9 mouse cellular contexts compared by ENCODE assay signal in genomic region chr7:4993999-4994788, GRCm38 (mm10). TPM values are rescaled to one million over a fixed set of nuclear protein-coding genes. Genes with fewer than 3 reads are reported as not detected.
A peak's percentile ranks its signal among the peaks of the same experiment; 100 is the strongest.
DNase-seq lines count a peak whose midpoint lies in the region; ATAC-seq lines count a peak whose summit lies in the region.
"Had no signal": no experiment of that assay in that cellular context is flagged by ENCODE, and none has a peak within 500 bp of the region (broad histone marks: within the 10 kb centered on the region; RNA-seq: fewer than 3 reads in every experiment).

No protein-coding gene starts in this region.

- H3K36me3 ChIP-seq in kidney, embryonic 14.5 days (ENCODE audit: control insufficient read depth, insufficient read depth, low read length) = peaks cover 19% of the 10 kb centered on the region
- peaks cover 42% of the 10 kb centered on the region for H3K36me3 ChIP-seq in forebrain, embryonic 13.5 days (ENCODE audit: poor library complexity, severe bottlenecking)
- H3K36me3 ChIP-seq in midbrain, embryonic 11.5 days (ENCODE audit: control insufficient read depth, insufficient read depth, low read length) = peaks cover 10% of the 10 kb centered on the region

- H3K27ac ChIP-seq in kidney, embryonic 14.5 days (ENCODE audit: low read depth, low read length) = no peak overlapping the region
- no peak overlapping the region for H3K27ac ChIP-seq in forebrain, embryonic 13.5 days
- H3K27ac ChIP-seq in midbrain, embryonic 11.5 days (ENCODE audit: low read depth, low read length) = no peak overlapping the region

- peaks cover 8% of the 10 kb centered on the region; the same call in 1 of the 2 replicates for H3K27me3 ChIP-seq in kidney, embryonic 14.5 days (ENCODE audit: control insufficient read depth, insufficient read depth, low read length)
- peaks cover 17% of the 10 kb centered on the region for H3K27me3 ChIP-seq in forebrain, embryonic 13.5 days
- H3K27me3 ChIP-seq in midbrain, embryonic 11.5 days (ENCODE audit: control insufficient read depth, insufficient read depth, low read length) = peaks cover 18% of the 10 kb centered on the region

- WGBS in kidney, embryonic 14.5 days = 52% methylated on average over 59 of the region's 59 CpGs
- 54% methylated on average over 58 of the region's 59 CpGs for WGBS in forebrain, embryonic 13.5 days
- WGBS in midbrain, embryonic 11.5 days = 47% methylated on average over 59 of the region's 59 CpGs

- H3K4me2 ChIP-seq in kidney, embryonic 14.5 days (replicated peaks; ENCODE audit: low read depth, low read length) = peak overlapping the region; percentile 65; the same call in 1 of the 2 replicates
- H3K4me2 ChIP-seq in forebrain, embryonic 13.5 days = peak overlapping the region; percentile 89
- peak overlapping the region; percentile 12 for H3K4me2 ChIP-seq in midbrain, embryonic 11.5 days

- peak overlapping the region; percentile 18; the same call in 1 of the 2 replicates for H3K9ac ChIP-seq in kidney, embryonic 14.5 days (ENCODE audit: low read depth, low read length)
- peak overlapping the region; percentile 89 for H3K9ac ChIP-seq in forebrain, embryonic 13.5 days
- H3K9ac ChIP-seq in midbrain, embryonic 11.5 days (ENCODE audit: low read length) = peak overlapping the region; percentile 0; the same call in 1 of the 2 replicates

- peak overlapping the region; percentile 9 for H3K4me3 ChIP-seq in kidney, embryonic 14.5 days (ENCODE audit: low read length)
- H3K4me3 ChIP-seq in forebrain, embryonic 13.5 days = peak overlapping the region; percentile 78
- peak overlapping the region; percentile 74 for H3K4me3 ChIP-seq in midbrain, embryonic 11.5 days (ENCODE audit: low read depth, low read length)

- H3K9me3 ChIP-seq in kidney, embryonic 14.5 days (ENCODE audit: control insufficient read depth, low read length) = peaks cover 17% of the 10 kb centered on the region
- no peaks in the 10 kb centered on the region for H3K9me3 ChIP-seq in forebrain, embryonic 13.5 days (replicated peaks)
- H3K9me3 ChIP-seq in midbrain, embryonic 11.5 days (ENCODE audit: control insufficient read depth, low read length) = no peaks in the 10 kb centered on the region

- no peak for DNase-seq in kidney, adult 9 months
- peak; percentile 33 to 42 for DNase-seq in cerebellum, postnatal 10 days
- DNase-seq in midbrain, embryonic 11.5 days (ENCODE audit: low spot score, missing footprints) = peak; percentile 89
- DNase-seq in Muller cell, postnatal 12 days (ENCODE audit: inconsistent ontology term) = no peak
- no peak for DNase-seq in embryo, embryonic 10.5 days (ENCODE audit: low spot score)
- no peak for DNase-seq in retina, embryonic 14.5 days (ENCODE audit: low spot score)
- DNase-seq: retina, postnatal 1 day had no signal

- H3K4me1 ChIP-seq in kidney, embryonic 14.5 days (ENCODE audit: control insufficient read depth, insufficient read depth, low read length) = peaks cover 13% of the 10 kb centered on the region; the same call in 1 of the 2 replicates
- peaks cover 35% of the 10 kb centered on the region for H3K4me1 ChIP-seq in forebrain, embryonic 13.5 days
- peaks cover 20% of the 10 kb centered on the region for H3K4me1 ChIP-seq in midbrain, embryonic 11.5 days (ENCODE audit: control insufficient read depth, insufficient read depth, low read length)

- ATAC-seq in kidney, embryonic 14.5 days (ENCODE audit: low FRiP score, low TSS enrichment) = no peak
- ATAC-seq in forebrain, embryonic 13.5 days = no peak
- no peak for ATAC-seq in midbrain, embryonic 11.5 days (ENCODE audit: low FRiP score)

RNA-seq across cellular contexts. Expression of gene Zfp579, which starts 1.8 kb away (rescaled TPM):
- polyA plus RNA-seq in kidney, embryonic 14.5 days (2014; fragmentation: Nextera tagmentation; extraction: Ambion mirVana) = 36.6 and 41.6 TPM in 2 replicates
- 51.2 and 56.5 TPM in 2 replicates for polyA plus RNA-seq in forebrain, embryonic 13.5 days (2015; fragmentation: Nextera tagmentation; extraction: Ambion mirVana)
- polyA plus RNA-seq in midbrain, embryonic 11.5 days (2014; fragmentation: Nextera tagmentation; extraction: Ambion mirVana) = 41.1 and 41.7 TPM in 2 replicates

RNA-seq across cellular contexts. Expression of gene Zfp524, which starts 20.0 kb away (rescaled TPM):
- polyA plus RNA-seq in kidney, embryonic 14.5 days (2014; fragmentation: Nextera tagmentation; extraction: Ambion mirVana) = 11.7 and 12.3 TPM in 2 replicates
- polyA plus RNA-seq in forebrain, embryonic 13.5 days (2015; fragmentation: Nextera tagmentation; extraction: Ambion mirVana) = 9.1 and 10.4 TPM in 2 replicates
- 7.6 and 9.2 TPM in 2 replicates for polyA plus RNA-seq in midbrain, embryonic 11.5 days (2014; fragmentation: Nextera tagmentation; extraction: Ambion mirVana)

RNA-seq across cellular contexts. Expression of gene Fiz1, which starts 20.3 kb away (rescaled TPM):
- polyA plus RNA-seq in kidney, embryonic 14.5 days (2014; fragmentation: Nextera tagmentation; extraction: Ambion mirVana) = 46.5 and 48.6 TPM in 2 replicates
- polyA plus RNA-seq in forebrain, embryonic 13.5 days (2015; fragmentation: Nextera tagmentation; extraction: Ambion mirVana) = 46.6 and 51.2 TPM in 2 replicates
- polyA plus RNA-seq in midbrain, embryonic 11.5 days (2014; fragmentation: Nextera tagmentation; extraction: Ambion mirVana) = 42.4 and 49.4 TPM in 2 replicates

RNA-seq across cellular contexts. Expression of gene Gm44973, which starts 21.1 kb away (rescaled TPM):
- 1.1 and 3.4 TPM in 2 replicates for polyA plus RNA-seq in kidney, embryonic 14.5 days (2014; fragmentation: Nextera tagmentation; extraction: Ambion mirVana)
- polyA plus RNA-seq in forebrain, embryonic 13.5 days (2015; fragmentation: Nextera tagmentation; extraction: Ambion mirVana) = 1.5 and 2.1 TPM in 2 replicates
- 0.34 TPM in 1 of 2 replicates, not detected in the other for polyA plus RNA-seq in midbrain, embryonic 11.5 days (2014; fragmentation: Nextera tagmentation; extraction: Ambion mirVana)

RNA-seq across cellular contexts. Expression of gene Sbk3, which starts 23.2 kb away (rescaled TPM):
- polyA plus RNA-seq in kidney, embryonic 14.5 days (2014; fragmentation: Nextera tagmentation; extraction: Ambion mirVana) = 0.06 TPM in 1 of 2 replicates, not detected in the other
- 0.09 and 0.19 TPM in 2 replicates for polyA plus RNA-seq in forebrain, embryonic 13.5 days (2015; fragmentation: Nextera tagmentation; extraction: Ambion mirVana)
- not detected in 2 replicates for polyA plus RNA-seq in midbrain, embryonic 11.5 days (2014; fragmentation: Nextera tagmentation; extraction: Ambion mirVana)

Comparison
In these comparisons a context has a peak if more than half of its experiments do, and no peak if none do; other contexts are left out.
1. H3K4me2 ChIP-seq: peak in every context shown above with its lines; median percentile 89 in forebrain, embryonic 13.5 days; 65 in kidney, embryonic 14.5 days; 12 in midbrain, embryonic 11.5 days.
2. H3K4me3 ChIP-seq: peak in every context shown above with its lines; median percentile 78 in forebrain, embryonic 13.5 days; 74 in midbrain, embryonic 11.5 days; 9 in kidney, embryonic 14.5 days.
3. H3K9ac ChIP-seq: peak in every context shown above with its lines; median percentile 89 in forebrain, embryonic 13.5 days; 18 in kidney, embryonic 14.5 days; 0 in midbrain, embryonic 11.5 days.
4. DNase-seq: peak in cerebellum, postnatal 10 days (2 of 2) and midbrain, embryonic 11.5 days (single experiment); none in kidney, adult 9 months (single experiment), Muller cell, postnatal 12 days (single experiment), embryo, embryonic 10.5 days (single experiment) and retina, embryonic 14.5 days (single experiment).